Mouse (Mus musculus): ENCODE data around the gene Kctd7. TPM values are rescaled to one million over a fixed set of nuclear protein-coding genes. Genes with fewer than 3 reads are reported as not detected.

Gene Kctd7
- polyA plus RNA-seq, 1 experiment from 2014 or later = 5.7 TPM

- H3K4me3 ChIP-seq (ENCODE audit: low read depth, low read length) = no peak overlapping the region
- no peaks in the 10 kb centered on the region for H3K9me3 ChIP-seq (ENCODE audit: control insufficient read depth, low read length)
- ATAC-seq (ENCODE audit: low FRiP score) = no peak
- WGBS = 86% methylated on average over 6 of the region's 6 CpGs
- H3K27me3 ChIP-seq (ENCODE audit: control insufficient read depth, insufficient read depth, low read length) = no peaks in the 10 kb centered on the region
- no peak overlapping the region for H3K27ac ChIP-seq (ENCODE audit: low read depth, low read length)
- no peaks in the 10 kb centered on the region for H3K4me1 ChIP-seq (replicated peaks; ENCODE audit: control insufficient read depth, insufficient read depth, low read length)
- DNase-seq (ENCODE audit: low spot score) = no peak
- peaks cover 4% of the 10 kb centered on the region; the same call in 1 of the 2 replicates for H3K36me3 ChIP-seq (ENCODE audit: control insufficient read depth, insufficient read depth, low read length)
- no peak overlapping the region for H3K4me2 ChIP-seq (replicated peaks; ENCODE audit: low read depth, low read length)
- H3K9ac ChIP-seq (ENCODE audit: low read depth, low read length) = no peak overlapping the region
Measured at GRCm38 (mm10) chr5:130204560-130204959, 59.9 kb downstream of the Kctd7 start.

Other genes with a start within 250 kb of the Kctd7 start
- gene Zbed5, start 249.1 kb upstream of the Kctd7 start, polyA plus RNA-seq (2014; fragmentation: Nextera tagmentation; extraction: Ambion mirVana) = 8.2 and 9.2 TPM in 2 replicates
- gene Phkg1, start 246.3 kb upstream of the Kctd7 start, polyA plus RNA-seq (2014; fragmentation: Nextera tagmentation; extraction: Ambion mirVana) = 0.07 and 0.14 TPM in 2 replicates
- 5.1 and 5.7 TPM in 2 replicates for gene Nupr1l, start 236.3 kb upstream of the Kctd7 start, polyA plus RNA-seq (2014; fragmentation: Nextera tagmentation; extraction: Ambion mirVana)
- gene Vkorc1l1, start 202.9 kb upstream of the Kctd7 start, polyA plus RNA-seq (2014; fragmentation: Nextera tagmentation; extraction: Ambion mirVana) = 28.5 and 34.1 TPM in 2 replicates
- gene Gusb, start 141.8 kb upstream of the Kctd7 start, polyA plus RNA-seq (2014; fragmentation: Nextera tagmentation; extraction: Ambion mirVana) = 33.2 and 35.0 TPM in 2 replicates
- gene Asl, start 115.6 kb upstream of the Kctd7 start, polyA plus RNA-seq (2014; fragmentation: Nextera tagmentation; extraction: Ambion mirVana) = 26.0 and 34.1 TPM in 2 replicates
- 42.2 and 44.8 TPM in 2 replicates for gene Crcp, start 115.6 kb upstream of the Kctd7 start, polyA plus RNA-seq (2014; fragmentation: Nextera tagmentation; extraction: Ambion mirVana)
- 61.5 and 63.7 TPM in 2 replicates for gene Tpst1, start 71.5 kb upstream of the Kctd7 start, polyA plus RNA-seq (2014; fragmentation: Nextera tagmentation; extraction: Ambion mirVana)
- gene Rabgef1, start 26.9 kb downstream of the Kctd7 start, polyA plus RNA-seq (2014; fragmentation: Nextera tagmentation; extraction: Ambion mirVana) = 26.2 and 28.6 TPM in 2 replicates
- 28.7 and 29.9 TPM in 2 replicates for gene Tmem248, start 72.2 kb downstream of the Kctd7 start, polyA plus RNA-seq (2014; fragmentation: Nextera tagmentation; extraction: Ambion mirVana)
- gene Sbds, start 110.7 kb downstream of the Kctd7 start, polyA plus RNA-seq (2014; fragmentation: Nextera tagmentation; extraction: Ambion mirVana) = 75.3 and 76.0 TPM in 2 replicates
- 29.1 and 29.9 TPM in 2 replicates for gene Tyw1, start 110.8 kb downstream of the Kctd7 start, polyA plus RNA-seq (2014; fragmentation: Nextera tagmentation; extraction: Ambion mirVana)
- 1.2 and 1.7 TPM in 2 replicates for gene Caln1, start 224.6 kb downstream of the Kctd7 start, polyA plus RNA-seq (2014; fragmentation: Nextera tagmentation; extraction: Ambion mirVana)
- gene A330070K13Rik, start 239.8 kb downstream of the Kctd7 start, polyA plus RNA-seq (2014; fragmentation: Nextera tagmentation; extraction: Ambion mirVana) = not detected in 2 replicates